Mouse (Mus musculus) Patski (cell line): ENCODE results near the gene Papss2. TPM values are rescaled to one million over a fixed set of nuclear protein-coding genes. Genes with fewer than 3 reads are reported as not detected.

Experiments
- ATAC-seq: fragments of 100-300 bp; one replicate; pipeline ENCODE4 v1.8.0; 2021
- CTCF ChIA-PET: fragments of 350-600 bp; sonication (Branson Sonifier 250); formaldehyde crosslinking; loops from one replicate; lab custom pipeline; 2022; ENCODE audit warnings: inconsistent platforms; lab: Charles Lee
- POLR2A ChIA-PET: fragments of 350-600 bp; sonication (Branson Sonifier 250); formaldehyde crosslinking; loops from one replicate; lab custom pipeline; 2022; ENCODE audit warnings: antibody characterized with exemption, inconsistent platforms; lab: Charles Lee
- DNase-seq: peaks from one replicate; pipeline ENCODE4 v3.0.0-alpha.2; 2011; ENCODE audit warnings: low read depth, low spot score
- H3K27me3 ChIP-seq: fragments of 371-371 bp; one replicate; pipeline ENCODE4 v1.5.1; 2021
- CTCF ChIP-seq: fragments of 100-300 bp; IDR thresholded peaks from one replicate; pipeline ENCODE4 v1.5.1; 2021
- in situ Hi-C: fragments of 300-500 bp; cut with MboI; formaldehyde crosslinking; loops from 3 replicates; pipeline ENCODE4 v1.11.1; 2018; ENCODE audit warnings: low pct_unique_long_range_greater_than_20kb, mixed read lengths
- polyA plus RNA-seq: library from polyadenylated mRNA; unstranded; gene quantifications from one replicate; pipeline ENCODE4 v1.2.3, GENCODE M21; 2021

Papss2 gene
- polyA plus RNA-seq, 1 experiment from 2014 or later, result 0.90 TPM

GRCm38 (mm10) chr19:32599006-32599405 is 3.4 kb downstream of the Papss2 start:
- DNase-seq (no peak), ATAC-seq (no peak)
- in situ Hi-C loops, result no loop called here
- TF ChIP-seq CTCF, result no peak
- ChIA-PET CTCF (interaction anchor here (1.1 kb wide), 2 partner anchors 9 to 11 kb away, joined by 4 to 5 read pairs; no protein-coding TSS in a partner anchor), POLR2A (no interaction called here)
- no peaks in the 10 kb centered on the region for H3K27me3 ChIP-seq

DNA sequence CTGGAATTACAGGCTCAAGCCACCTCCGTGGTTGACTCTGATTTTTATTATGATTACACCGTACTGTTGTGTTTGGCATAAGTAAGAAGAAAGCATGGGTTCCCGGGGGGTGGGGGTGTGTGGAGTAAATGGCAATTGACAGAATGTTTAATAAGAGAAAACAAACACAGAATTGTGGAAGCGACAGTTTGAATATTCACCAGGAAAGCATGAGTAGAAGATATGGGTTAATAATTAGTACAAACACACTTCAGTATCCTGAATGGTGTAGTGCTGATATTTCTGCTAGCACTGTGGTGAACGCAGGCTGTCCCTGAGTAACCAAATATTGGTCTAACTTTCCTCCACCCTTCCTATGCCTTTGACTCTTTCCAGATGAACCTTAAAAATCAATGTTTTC is 3.8 kb downstream of the Papss2 start:
- ChIA-PET CTCF (interaction anchor here (1.1 kb wide), 1 partner anchor 9 kb away, joined by 4 read pairs; no protein-coding TSS in a partner anchor), POLR2A (no interaction called here)
- ATAC-seq, result no peak
- DNase-seq, result no peak
- TF ChIP-seq CTCF, result no peak
- in situ Hi-C loops, result no loop called here
- H3K27me3 ChIP-seq, result no peaks in the 10 kb centered on the region

GRCm38 (mm10) chr19:32601033-32601770 is 5.6 kb downstream of the Papss2 start:
- ChIA-PET CTCF (interaction anchor here (1.6 kb wide), 1 partner anchor 10 kb away, joined by 3 read pairs; no protein-coding TSS in a partner anchor), POLR2A (no interaction called here)
- no peak for TF ChIP-seq CTCF
- H3K27me3 ChIP-seq, result no peaks in the 10 kb centered on the region
- in situ Hi-C loops, result no loop called here
- DNase-seq (no peak), ATAC-seq (no peak)

DNA sequence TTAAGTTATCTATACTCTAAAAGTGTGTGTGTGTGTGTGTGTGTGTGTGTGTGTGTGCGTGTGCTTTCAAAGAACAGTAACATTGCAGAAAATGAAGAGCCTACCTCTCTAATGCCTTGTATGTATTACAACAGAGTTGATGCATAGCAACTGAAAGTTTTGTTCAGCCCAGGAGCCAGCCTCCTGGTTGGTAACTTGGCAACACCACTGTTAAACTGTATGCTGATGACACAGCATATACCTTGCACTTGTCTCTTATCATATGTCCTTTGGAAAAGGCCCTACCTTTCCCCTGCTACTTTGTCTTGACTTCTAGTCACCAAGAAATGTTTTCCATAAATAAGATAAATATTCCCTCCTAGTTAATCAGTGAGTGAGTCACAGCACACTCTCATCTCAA is 7.9 kb downstream of the Papss2 start:
- H3K27me3 ChIP-seq, result no peaks in the 10 kb centered on the region
- in situ Hi-C loops, result no loop called here
- no peak for DNase-seq
- POLR2A ChIA-PET, result no interaction called here
- no peak for ATAC-seq
- TF ChIP-seq CTCF, result no peak
- CTCF ChIA-PET, result no interaction called here

DNA sequence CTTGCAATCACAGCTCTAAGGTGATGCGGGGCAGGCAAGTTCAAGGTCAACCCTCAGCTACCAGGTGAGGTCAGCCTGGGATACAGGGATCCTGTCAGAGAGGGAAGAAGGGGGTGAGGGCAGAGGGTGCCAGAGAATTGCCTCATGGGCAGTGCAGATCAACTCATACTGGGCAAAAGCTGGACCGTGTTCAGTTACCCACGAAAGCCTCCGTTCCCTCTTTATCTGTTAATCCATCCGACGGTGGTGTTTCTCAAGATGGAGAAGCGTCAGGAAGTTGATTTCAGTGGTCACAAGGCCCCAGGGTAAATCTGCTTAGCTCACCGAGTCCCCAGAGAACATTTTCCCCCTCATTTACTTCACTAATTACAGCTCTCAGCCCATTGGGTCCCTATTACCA is 8.5 kb downstream of the Papss2 start:
- ChIA-PET POLR2A (interaction anchor here (0.7 kb wide), 2 partner anchors 9 to 23 kb away, joined by 3 to 4 read pairs; no protein-coding TSS in a partner anchor), CTCF (no interaction called here)
- no peaks in the 10 kb centered on the region for H3K27me3 ChIP-seq
- DNase-seq (no peak), ATAC-seq (peak; percentile 61)
- no peak for TF ChIP-seq CTCF
- in situ Hi-C loops, result no loop called here

DNA sequence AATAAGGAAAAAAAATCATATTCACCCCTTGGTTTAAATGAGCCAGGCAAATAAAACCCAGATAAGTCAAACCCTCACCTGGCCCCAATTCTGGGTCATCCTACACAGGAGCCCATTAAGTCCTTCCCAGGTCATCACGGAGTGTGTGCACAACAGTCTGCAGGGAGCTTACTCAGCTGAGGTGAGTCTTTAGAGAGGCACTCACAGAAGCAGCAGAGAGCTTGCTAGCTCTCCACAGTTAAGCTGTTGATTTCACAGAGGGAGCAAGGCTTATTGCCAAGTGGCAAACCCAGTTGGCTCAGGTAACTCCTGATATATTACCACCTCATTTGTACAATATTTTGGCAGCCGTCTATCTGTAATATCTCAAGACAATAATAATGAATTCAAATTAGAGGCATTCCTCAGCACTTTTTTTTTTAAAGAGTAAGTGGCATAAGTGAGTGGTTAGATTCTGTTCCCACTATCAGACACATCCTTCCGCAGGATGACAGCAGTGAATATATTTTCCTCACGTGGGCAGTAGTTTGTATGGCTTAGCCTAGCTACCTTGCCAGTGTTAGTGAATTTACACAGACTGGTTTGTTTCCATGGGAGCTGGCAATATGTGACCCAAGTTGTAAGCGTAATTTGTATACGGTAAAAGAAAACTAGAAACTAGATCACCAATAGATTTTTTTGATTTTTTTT is 9.1 kb downstream of the Papss2 start:
- no peak for DNase-seq
- ChIA-PET CTCF (no interaction called here), POLR2A (interaction anchor here (0.7 kb wide), 2 partner anchors 8 to 23 kb away, joined by 3 to 4 read pairs; no protein-coding TSS in a partner anchor)
- in situ Hi-C loops, result no loop called here
- no peaks in the 10 kb centered on the region for H3K27me3 ChIP-seq
- TF ChIP-seq CTCF, result no peak
- ATAC-seq, result peak; percentile 11

DNA sequence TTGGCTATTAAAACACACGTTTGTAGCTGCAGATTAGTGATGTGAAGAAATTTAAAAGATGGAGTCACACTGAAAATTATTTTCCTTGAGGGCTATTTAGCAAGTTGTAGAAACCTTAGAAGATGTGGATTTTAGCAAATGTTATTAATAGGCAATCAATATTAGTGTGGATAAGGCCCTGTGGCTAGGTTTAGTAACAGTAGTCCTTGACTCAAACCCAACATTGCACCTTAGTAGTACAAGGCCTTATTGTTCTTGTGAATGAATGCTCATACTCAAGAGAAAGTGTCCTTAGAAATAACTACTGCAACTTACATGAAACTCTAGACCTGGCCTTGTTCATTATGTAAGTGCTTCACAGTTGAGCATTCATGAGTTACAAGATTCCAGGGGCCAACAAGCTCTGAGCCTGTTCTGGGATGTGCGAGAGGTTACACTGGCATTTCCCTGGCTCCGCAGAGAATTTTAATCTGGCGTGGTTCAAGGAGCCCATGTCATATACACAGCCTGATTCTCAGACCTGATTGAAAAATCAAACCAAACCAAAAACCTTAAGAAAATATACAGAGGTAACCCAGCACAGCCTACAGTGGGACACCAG is 10.7 kb downstream of the Papss2 start:
- DNase-seq, result no peak
- no peak for ATAC-seq
- in situ Hi-C loops, result no loop called here
- no peaks in the 10 kb centered on the region for H3K27me3 ChIP-seq
- TF ChIP-seq CTCF, result no peak
- ChIA-PET POLR2A (no interaction called here), CTCF (no interaction called here)

- ChIA-PET CTCF (no interaction called here), POLR2A (no interaction called here)
- no peak for ATAC-seq
- in situ Hi-C loops, result no loop called here
- H3K27me3 ChIP-seq, result no peaks in the 10 kb centered on the region
- no peak for TF ChIP-seq CTCF
- DNase-seq, result no peak
Measured at GRCm38 (mm10) chr19:32607036-32607435, 11.4 kb downstream of the Papss2 start.

DNA sequence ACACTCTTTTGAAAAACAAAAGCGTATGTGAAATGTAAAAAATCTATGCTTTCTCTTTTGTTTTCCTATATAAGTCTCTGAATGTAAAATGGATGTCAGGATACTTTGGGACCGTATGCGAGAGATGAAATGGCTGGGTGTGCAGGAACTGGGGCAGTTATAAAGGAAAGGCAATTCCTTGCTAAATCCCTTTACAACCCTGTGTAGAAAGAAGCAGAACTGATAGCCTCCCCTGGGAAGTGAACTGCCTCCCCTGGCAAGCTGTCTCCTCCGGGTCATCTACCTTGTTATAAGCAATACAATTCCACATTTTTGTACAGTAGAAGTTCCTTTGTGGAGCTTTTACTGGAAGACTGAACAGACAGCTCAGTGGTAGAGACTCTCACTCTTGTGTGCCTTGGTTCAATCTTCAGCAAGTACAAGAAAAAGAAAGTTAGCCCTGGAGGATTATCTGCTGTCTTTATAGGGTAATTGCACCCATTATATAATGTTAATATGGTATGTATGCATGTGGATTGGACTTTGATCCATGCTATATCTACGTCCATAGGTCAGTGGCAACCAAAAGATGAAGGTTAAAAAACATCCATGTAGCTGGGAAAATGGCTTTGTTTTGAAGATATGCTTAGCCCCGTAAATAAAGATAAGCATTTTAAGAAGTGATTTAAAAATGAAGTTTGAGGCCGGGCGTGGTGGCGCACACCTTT is 15.9 kb downstream of the Papss2 start:
- H3K27me3 ChIP-seq, result no peaks in the 10 kb centered on the region
- ChIA-PET POLR2A (interaction anchor here (0.6 kb wide), 1 partner anchor 1605 kb away, joined by 3 read pairs; no protein-coding TSS in a partner anchor), CTCF (no interaction called here)
- ATAC-seq, result no peak
- in situ Hi-C loops, result no loop called here
- no peak for TF ChIP-seq CTCF
- no peak for DNase-seq

- CTCF ChIA-PET, result interaction anchor here (0.8 kb wide), 1 partner anchor 91 kb away, joined by 3 read pairs; no protein-coding TSS in a partner anchor
- in situ Hi-C loops, result no loop called here
- DNase-seq, result no peak
- POLR2A ChIA-PET, result no interaction called here
- H3K27me3 ChIP-seq, result no peaks in the 10 kb centered on the region
- ATAC-seq, result no peak
- no peak for TF ChIP-seq CTCF
Measured at GRCm38 (mm10) chr19:32614046-32614771, 18.6 kb downstream of the Papss2 start.
